Mouse (Mus musculus): ENCODE data around the gene Krt32.

Krt32 gene

DNA sequence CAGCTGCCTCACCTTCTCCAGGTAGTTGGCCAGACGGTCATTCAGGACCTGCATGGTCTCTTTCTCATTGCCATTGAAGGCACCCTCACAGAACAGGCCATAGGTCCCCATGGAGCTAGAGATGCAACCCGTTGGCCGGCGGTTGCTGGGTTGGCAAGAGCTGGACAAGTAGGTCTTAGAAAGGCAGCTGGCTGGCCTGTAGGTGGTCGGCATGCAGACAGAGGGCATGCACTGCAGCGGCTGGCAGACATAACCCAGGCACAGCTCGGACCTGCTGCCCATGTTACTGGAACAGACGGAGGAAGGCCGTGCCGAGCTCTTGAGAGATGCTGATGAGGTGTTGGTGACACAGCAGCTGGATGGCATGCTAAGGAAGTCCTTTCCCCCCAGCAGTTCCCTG, at the start of gene Krt32:
Krt32 (minus strand) TSS at position 366 of the 400 bp plus-strand sequence.
- DNase-seq (ENCODE audit: low spot score) = no peak

DNA sequence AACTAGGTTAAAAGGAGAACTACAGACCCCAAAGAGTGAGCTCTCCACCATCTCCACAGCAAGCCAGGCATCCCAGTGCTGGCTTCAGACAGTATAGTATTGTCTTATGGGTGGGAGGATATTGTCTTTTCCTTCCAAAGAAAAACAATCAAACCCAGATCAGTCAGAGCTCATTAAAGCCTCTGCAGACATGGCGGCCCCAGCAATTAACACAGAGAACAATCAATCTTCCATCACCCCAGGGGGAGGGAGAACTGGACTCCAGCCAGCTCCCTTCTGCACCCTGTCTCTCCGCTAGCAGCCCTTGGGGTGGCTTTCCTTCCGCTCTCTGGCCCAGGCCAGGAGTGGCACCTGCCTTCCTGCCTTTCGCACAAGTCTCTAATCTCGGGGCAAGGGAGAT, 49.7 kb upstream of the Krt32 start:
- no peak for DNase-seq (ENCODE audit: low spot score)

DNA sequence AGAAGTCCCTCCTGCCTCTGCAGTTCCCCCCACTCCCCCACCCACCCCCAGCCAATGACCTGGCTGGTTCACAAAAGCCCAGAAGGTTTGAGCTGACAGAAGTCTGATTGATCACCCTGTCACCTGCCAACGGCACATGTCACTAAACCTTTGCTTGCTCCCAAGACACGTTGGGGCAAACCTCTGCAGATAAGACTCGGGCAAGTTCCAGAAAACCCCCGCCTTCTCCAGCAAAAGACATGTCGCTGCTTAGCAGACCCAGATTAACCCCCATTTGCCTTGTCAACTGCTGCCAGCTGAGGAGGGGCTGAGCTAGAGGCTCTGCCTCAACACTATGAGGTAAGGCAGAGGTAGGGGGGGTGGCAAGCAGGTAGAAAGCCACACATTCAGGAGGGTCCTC, 48.5 kb upstream of the Krt32 start:
- DNase-seq (ENCODE audit: low spot score) = no peak

- DNase-seq (ENCODE audit: low spot score) = no peak
Measured at GRCm38 (mm10) chr11:100135731-100136130, 47.7 kb upstream of the Krt32 start, which contains the start of gene Krt15. Krt15 (minus strand) TSS chr11:100135928.

- DNase-seq (ENCODE audit: low spot score) = no peak
Measured at GRCm38 (mm10) chr11:100124901-100125300, 36.9 kb upstream of the Krt32 start.

DNA sequence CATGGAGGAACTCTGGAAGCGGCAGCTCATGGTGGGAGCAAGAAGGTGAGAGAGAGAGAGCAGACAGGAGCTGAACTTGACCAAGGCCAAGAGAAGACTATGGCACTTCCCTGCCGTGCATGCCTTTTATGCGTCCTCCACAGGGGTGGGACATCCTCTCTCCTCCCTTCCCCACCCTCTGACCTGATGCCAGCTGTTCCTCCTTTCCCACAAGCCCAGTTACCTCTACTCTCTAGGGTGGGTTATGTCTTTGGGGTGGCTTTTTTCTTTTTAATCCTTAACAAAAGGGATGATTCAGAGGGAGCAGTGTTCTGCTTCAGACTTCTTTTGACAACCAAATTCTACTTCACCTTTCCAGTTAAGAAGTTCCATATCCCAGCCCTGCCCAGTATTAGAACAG, 33.4 kb upstream of the Krt32 start, which contains the start of gene Krt13:
Krt13 (minus strand) TSS at position 101 of the 400 bp plus-strand sequence.
- DNase-seq (ENCODE audit: low spot score) = no peak

- no peak for DNase-seq (ENCODE audit: low spot score)
Measured at GRCm38 (mm10) chr11:100120331-100120730, 32.3 kb upstream of the Krt32 start.

DNA sequence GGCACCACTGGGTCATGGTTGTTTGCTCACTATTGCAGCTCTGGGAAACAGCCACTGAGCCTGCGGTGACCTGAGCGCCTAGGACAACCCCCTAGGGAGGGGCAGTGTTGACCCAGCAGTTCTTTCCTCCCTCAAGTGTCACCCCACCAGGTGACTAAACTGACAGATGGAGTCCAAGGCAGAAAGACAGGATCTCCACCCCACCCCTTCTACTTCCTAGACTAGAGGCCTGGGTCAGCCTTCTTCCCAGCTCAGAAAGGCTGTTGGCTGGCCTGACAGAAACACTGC, 25.7 kb upstream of the Krt32 start:
- no peak for DNase-seq (ENCODE audit: low spot score)

DNA sequence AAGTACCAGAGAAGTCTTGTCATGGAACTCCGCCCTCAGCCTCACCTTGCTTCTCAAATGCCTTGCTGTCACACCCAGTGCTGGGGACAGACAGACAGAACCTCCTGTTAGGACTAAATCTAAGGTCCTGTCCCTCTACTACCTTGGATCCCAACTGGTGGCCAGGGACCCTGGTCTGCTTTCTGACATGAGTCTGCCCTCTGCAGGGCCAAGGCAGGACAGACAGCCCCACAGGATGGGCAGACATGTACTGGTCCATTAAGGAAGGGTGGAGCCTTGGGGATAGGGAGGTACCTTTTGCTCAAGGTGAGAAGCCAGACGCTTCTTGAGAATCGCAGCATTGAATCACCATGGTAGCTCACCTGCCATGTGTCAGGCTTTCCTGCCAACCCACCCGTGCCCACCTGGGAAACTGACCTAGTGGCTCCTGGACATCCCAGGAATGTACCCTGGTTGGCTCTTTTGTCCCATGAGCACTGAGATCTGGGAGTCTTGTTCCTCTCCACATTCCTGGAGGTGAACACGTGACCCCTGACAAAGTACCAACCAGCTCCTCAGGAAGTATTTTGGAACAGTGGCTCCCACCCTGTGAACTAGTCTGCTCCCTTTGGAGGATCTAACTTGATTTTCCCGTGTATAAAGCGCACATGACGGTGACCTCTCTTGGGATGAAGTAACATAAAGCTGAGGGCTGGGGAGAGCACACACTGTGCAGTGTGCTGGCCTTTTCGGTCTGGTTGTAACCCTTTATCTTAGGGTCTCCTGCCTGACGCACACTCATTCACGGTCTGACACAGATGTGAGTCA, 25.1 kb upstream of the Krt32 start:
- no peak for DNase-seq (ENCODE audit: low spot score)

DNA sequence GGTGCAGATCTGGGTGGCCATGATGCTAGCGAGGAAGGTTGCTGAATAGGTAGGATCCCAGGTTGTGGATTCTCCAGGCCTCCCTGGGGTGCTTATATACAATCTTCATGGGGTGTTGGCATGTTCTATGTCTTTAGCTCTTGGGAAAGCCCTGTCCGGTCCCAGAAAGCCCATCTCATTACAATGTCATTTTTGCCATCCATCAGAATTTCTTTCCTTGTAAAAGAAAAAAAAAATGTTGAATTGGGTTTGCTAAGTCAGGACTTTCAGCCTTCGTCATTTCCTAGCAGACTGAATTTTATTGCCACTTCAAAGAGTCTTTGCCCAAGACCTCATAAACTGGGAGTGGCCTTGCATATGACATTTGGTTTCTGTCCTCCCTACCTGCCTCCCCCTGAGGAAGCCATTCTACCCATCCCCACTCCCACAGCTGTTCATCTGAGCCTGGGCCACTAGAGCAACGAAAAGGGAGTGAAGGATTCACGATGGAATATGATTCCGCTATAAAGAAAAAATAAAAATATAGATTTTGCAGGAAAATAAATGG, 17.6 kb upstream of the Krt32 start, which contains the start of gene Krt36:
Krt36 (minus strand) TSS at position 51 of the 547 bp plus-strand sequence.
- no peak for DNase-seq (ENCODE audit: low spot score)

DNA sequence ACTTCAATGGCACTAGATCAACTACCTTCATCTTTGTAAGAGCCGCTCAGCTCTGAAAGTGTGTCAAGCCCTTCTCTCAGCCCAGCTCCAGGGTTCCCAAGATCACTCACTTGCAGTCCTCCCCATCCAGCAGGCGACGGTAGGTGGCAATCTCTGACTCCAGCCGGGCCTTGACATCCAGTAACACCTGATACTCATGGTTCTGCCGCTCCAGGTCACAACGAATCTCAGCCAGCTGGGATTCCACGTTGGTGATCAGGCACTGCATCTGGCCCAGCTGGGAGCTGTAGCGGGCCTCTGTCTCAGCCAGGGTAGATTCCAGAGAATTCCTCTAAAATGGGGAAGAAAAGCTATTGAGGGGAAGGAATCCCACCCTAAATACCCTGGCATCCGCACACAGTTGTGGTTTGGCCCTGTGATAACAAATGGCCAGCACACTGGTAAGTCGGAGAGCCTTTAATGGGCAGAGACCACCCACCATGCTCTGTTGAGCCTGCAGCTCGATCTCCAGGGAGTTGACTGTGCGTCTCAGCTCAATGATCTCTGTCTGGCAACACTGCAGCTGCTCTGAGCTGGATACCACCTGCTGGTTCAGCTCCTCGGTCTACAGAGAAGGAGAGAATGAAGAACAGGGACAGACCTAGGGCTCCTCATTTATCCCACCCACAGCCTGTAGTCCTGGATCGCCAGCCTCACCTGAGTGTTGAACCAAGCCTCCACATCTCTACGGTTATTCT, 14.8 kb upstream of the Krt32 start:
- no peak for DNase-seq (ENCODE audit: low spot score)

- no peak for DNase-seq (ENCODE audit: low spot score)
Measured at GRCm38 (mm10) chr11:100100391-100100790, 12.4 kb upstream of the Krt32 start.

- DNase-seq (ENCODE audit: low spot score) = no peak
Measured at GRCm38 (mm10) chr11:100097819-100098218, 9.8 kb upstream of the Krt32 start.

DNA sequence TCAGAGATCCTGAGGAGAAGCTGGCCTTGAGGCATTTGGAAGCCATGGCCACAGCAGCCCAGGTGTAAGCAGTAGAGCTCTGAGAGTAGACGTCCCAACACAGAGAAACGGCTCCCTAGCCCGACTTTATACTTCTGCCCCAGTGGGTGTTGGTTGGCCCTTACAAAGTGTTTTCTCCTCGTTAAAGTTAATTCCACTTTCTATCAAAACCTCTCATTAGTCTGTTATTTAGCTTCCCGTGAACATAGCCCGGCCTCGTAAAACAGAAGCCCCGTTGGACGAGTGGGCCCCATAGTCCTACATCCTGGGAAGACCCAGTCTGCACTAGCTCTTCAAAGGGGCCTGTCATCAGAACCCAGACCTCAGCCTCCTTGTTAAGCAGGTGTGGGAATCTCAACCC, 8.1 kb upstream of the Krt32 start, which contains the start of gene Krt35:
Krt35 (minus strand) TSS at position 101 of the 400 bp plus-strand sequence.
- DNase-seq (ENCODE audit: low spot score) = no peak

- no peak for DNase-seq (ENCODE audit: low spot score)
Measured at GRCm38 (mm10) chr11:100088378-100089025, 476 bp upstream of the Krt32 start.

- no peak for DNase-seq (ENCODE audit: low spot score)
Measured at GRCm38 (mm10) chr11:100073873-100074272, 14.2 kb downstream of the Krt32 start.

GRCm38 (mm10) chr11:100067293-100068036, 20.6 kb downstream of the Krt32 start:
- no peak for DNase-seq (ENCODE audit: low spot score)

- no peak for DNase-seq (ENCODE audit: low spot score)
Measured at GRCm38 (mm10) chr11:100066236-100067010, 21.6 kb downstream of the Krt32 start.

DNA sequence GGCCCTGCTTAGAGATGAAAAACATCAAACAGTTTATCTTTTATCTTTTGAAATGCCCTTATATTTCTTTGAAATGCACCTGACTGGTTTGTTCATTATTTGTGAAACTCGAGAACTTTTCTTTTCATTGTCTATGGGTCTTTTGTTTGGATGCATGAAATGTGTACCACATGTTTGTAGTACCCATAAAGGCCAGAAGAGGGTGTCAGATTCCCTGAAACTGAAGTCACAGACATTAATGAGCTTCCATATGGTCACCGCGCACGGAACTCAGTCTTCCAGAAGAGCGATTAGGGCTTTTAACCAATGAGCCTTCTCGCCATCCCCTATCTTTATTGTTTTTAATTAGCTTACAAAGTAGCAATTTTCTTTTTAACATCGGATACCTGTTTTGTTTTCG, 29.2 kb downstream of the Krt32 start:
- no peak for DNase-seq (ENCODE audit: low spot score)

- DNase-seq (ENCODE audit: low spot score) = no peak
Measured at GRCm38 (mm10) chr11:100055686-100056655, 32.1 kb downstream of the Krt32 start.

Data from testis, postnatal 10 days (tissue).